Mouse (Mus musculus) lung, adult 2 months (tissue): Measurements from ENCODE around the gene Cisd1.

ENCODE experiments used
- CTCF ChIP-seq: fragments of 200-500 bp; IDR thresholded peaks from 2 replicates; pipeline ENCODE4 v1.5.1; 2011; ENCODE audit warnings: mild to moderate bottlenecking, low read length, control low read depth; ENCODE audit not compliant: insufficient read depth
- POLR2A ChIP-seq: fragments of 200-500 bp; IDR thresholded peaks from 2 replicates; pipeline ENCODE4 v1.6.1; 2011; ENCODE audit warnings: low read depth, mild to moderate bottlenecking, control low read depth, low read length, borderline replicate concordance; ENCODE audit errors: extremely low read depth

GRCm38 (mm10) chr10:71291801-71292200 lies 53.0 kb downstream of the Cisd1 start:
- no peak for TF ChIP-seq CTCF
- TF ChIP-seq POLR2A, result no peak
